Mouse (Mus musculus): Measurements from ENCODE around the gene Spats2l. TPM values are rescaled to one million over a fixed set of nuclear protein-coding genes. Genes with fewer than 3 reads are reported as not detected.

Gene Spats2l
- polyA plus RNA-seq, 1 experiment from 2014 or later = 10.3 TPM

DNA sequence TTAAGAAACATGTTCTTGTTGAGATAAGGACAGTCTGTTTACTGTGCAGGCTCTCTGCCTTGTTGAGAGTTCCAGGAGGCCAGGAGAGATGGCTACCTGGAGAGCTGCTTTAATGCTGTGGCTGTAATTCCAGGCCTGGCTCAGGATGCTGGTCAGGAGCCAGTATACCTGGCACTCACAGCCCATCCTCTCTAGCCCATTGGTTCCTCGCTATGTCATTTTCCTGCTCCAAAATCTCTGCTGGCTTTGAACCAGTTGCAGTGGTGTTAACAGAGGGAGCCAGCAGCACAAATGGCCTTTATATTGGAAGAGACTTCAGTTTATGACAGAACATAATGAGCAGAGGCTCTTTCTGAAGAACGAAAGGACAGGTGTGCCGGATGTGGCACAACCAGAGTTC lies 127.5 kb downstream of the Spats2l start:
- no peak overlapping the region for H3K9ac ChIP-seq
- H3K27ac ChIP-seq = no peak overlapping the region
- no peaks in the 10 kb centered on the region for H3K4me1 ChIP-seq (replicated peaks)
- ATAC-seq (ENCODE audit: low read depth) (no peak), DNase-seq (no peak)
- H3K4me2 ChIP-seq = no peak overlapping the region
- H3K9me3 ChIP-seq (replicated peaks) = no peaks in the 10 kb centered on the region
- H3K4me3 ChIP-seq (replicated peaks) = no peak overlapping the region
- no peaks in the 10 kb centered on the region for H3K27me3 ChIP-seq
- no peaks in the 10 kb centered on the region for H3K36me3 ChIP-seq
- 70% methylated on average over 3 of the region's 3 CpGs for WGBS (ENCODE audit: insufficient replicate concordance)

DNA sequence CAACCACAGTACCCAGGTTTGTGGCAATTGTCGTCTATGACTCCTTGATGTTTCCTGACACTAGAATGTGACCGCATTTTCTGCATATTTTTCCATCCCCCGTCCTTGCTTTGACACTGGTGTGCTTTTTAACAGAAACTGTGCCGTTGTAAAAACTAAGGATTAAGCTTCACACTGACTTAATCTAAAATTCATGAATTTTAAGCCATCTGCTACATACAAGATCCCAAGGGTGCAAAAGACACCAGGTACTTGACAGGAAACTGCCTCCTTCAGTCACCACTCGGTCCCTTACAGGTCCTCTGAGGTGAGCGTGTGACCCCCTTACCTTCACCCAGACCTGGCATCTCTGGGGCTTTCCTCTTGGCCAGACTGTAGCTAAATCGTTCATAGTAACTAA lies 129.8 kb downstream of the Spats2l start:
- no peaks in the 10 kb centered on the region for H3K36me3 ChIP-seq
- H3K4me2 ChIP-seq = no peak overlapping the region
- H3K9ac ChIP-seq = no peak overlapping the region
- no peak for ATAC-seq (ENCODE audit: low read depth)
- H3K4me1 ChIP-seq (replicated peaks) = no peaks in the 10 kb centered on the region
- WGBS (ENCODE audit: insufficient replicate concordance) = 64% methylated on average over 7 of the region's 7 CpGs
- no peak overlapping the region for H3K4me3 ChIP-seq (replicated peaks)
- DNase-seq = no peak
- H3K27ac ChIP-seq = no peak overlapping the region
- H3K27me3 ChIP-seq = no peaks in the 10 kb centered on the region
- no peaks in the 10 kb centered on the region for H3K9me3 ChIP-seq (replicated peaks)

DNA sequence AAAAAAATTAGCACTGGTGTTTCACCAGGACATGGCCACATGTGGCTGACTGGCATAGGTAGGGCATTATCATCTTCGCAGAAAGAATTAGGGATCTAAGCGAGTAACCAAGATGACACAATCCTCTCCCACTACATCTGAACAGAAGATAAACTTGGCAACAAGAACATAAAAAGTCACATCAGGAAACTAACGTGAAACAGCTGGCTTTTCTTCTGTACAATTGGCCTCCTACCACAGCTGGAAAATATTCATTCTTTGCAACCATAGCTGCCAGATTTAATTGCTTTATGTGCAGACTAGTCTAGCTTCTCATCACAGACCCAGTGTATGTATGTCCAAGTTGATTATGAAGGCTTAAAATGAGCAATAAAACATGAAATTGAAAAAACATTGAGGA lies 131.9 kb downstream of the Spats2l start:
- DNase-seq (no peak), ATAC-seq (ENCODE audit: low read depth) (no peak)
- WGBS (ENCODE audit: insufficient replicate concordance) = 56% methylated on average over 3 of the region's 3 CpGs
- no peaks in the 10 kb centered on the region for H3K36me3 ChIP-seq
- no peak overlapping the region for H3K27ac ChIP-seq
- no peaks in the 10 kb centered on the region for H3K27me3 ChIP-seq
- H3K9ac ChIP-seq = no peak overlapping the region
- no peak overlapping the region for H3K4me2 ChIP-seq
- H3K4me3 ChIP-seq (replicated peaks) = no peak overlapping the region
- H3K9me3 ChIP-seq (replicated peaks) = no peaks in the 10 kb centered on the region
- H3K4me1 ChIP-seq (replicated peaks) = no peaks in the 10 kb centered on the region

DNA sequence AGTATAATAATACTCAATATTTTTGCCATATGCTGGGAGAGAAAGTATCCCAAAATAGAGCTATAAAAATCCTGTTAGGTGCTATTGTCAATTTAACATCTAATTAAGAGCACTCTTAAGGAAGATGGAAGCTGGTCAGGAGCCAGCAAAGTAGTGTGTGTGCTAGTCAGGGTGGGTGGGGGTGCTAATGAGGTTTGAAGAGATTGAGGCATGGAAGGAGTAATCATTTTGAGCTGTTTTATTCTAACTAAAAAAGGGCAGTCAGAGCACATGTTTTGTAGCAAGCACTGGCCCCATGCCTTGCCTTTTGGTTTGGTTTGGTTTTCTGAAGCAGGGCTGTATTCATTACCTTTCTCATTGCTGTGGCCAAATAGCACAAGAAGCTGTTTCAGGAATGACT lies 132.3 kb downstream of the Spats2l start:
- no peaks in the 10 kb centered on the region for H3K4me1 ChIP-seq (replicated peaks)
- H3K9ac ChIP-seq = no peak overlapping the region
- DNase-seq = no peak
- no peak for ATAC-seq (ENCODE audit: low read depth)
- no peaks in the 10 kb centered on the region for H3K36me3 ChIP-seq
- no peaks in the 10 kb centered on the region for H3K9me3 ChIP-seq (replicated peaks)
- no peak overlapping the region for H3K4me3 ChIP-seq (replicated peaks)
- no peaks in the 10 kb centered on the region for H3K27me3 ChIP-seq
- H3K4me2 ChIP-seq = no peak overlapping the region
- no peak overlapping the region for H3K27ac ChIP-seq

DNA sequence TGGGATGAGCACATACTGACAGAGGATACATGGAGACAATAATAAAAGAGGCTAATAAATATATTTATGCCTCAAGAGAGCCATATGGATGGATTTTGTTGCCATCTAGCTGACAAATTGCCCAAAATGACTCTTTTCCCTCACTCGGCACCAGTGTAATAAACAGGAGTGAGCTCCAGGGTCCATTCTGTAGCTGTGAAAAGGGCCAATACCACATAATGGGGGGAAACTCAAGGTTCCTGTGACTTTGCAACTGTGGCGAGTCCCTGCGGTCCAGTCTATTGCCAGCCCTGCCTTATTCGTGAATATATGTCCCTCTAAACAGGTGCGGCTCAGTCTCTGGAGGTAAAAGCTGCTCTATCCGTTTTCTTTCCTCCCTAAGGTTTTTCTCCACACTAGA lies 137.6 kb downstream of the Spats2l start:
- no peak overlapping the region for H3K4me2 ChIP-seq
- H3K27ac ChIP-seq = no peak overlapping the region
- H3K9ac ChIP-seq = no peak overlapping the region
- 77% methylated on average over 6 of the region's 6 CpGs for WGBS (ENCODE audit: insufficient replicate concordance)
- no peaks in the 10 kb centered on the region for H3K9me3 ChIP-seq (replicated peaks)
- no peaks in the 10 kb centered on the region for H3K36me3 ChIP-seq
- ATAC-seq (ENCODE audit: low read depth) = no peak
- H3K27me3 ChIP-seq = no peaks in the 10 kb centered on the region
- no peaks in the 10 kb centered on the region for H3K4me1 ChIP-seq (replicated peaks)
- no peak for DNase-seq
- H3K4me3 ChIP-seq (replicated peaks) = no peak overlapping the region

DNA sequence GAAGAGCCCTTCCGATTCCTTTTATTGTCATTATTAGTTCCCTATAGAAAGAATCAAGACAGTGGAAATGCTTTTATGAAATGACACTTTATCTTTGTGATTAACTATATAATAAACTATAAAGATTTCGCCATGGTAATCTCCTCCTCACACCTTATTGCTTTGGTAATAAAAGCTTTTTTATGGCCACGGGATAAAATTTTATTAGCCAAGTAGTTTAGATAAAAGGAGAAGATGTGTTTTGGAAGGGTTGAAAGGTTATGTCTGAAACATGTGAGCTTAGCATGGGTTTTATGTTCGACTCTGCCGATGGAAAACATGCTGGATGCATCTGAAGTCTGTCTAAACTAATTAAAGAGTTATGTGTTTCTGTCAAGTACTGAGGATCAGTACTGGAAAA lies 143.4 kb downstream of the Spats2l start:
- no peak for ATAC-seq (ENCODE audit: low read depth)
- Histone ChIP-seq H3K27me3 (no peaks in the 10 kb centered on the region), H3K4me3 (replicated peaks) (no peak overlapping the region)

DNA sequence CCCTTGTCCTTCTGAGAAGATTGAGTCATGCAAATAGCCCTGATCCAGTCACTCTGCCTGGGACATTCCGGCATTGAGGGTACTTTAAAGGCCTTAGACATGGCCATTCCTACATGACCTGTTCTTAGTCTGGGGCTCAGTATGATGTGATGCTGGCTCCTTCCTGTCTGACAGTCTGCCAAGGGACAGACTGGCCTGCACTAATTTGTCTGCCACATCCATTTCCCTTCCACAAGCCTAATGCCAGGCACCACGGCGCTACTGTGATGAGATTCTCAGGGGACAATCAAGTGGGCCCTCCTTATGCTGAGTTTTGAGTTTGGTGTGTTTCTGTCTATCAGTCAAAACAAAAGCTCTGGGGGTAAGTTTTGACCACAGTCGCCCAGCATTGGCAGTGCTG lies 144.6 kb downstream of the Spats2l start:
- H3K9me3 ChIP-seq (replicated peaks) = no peaks in the 10 kb centered on the region
- H3K36me3 ChIP-seq = no peaks in the 10 kb centered on the region
- no peak overlapping the region for H3K9ac ChIP-seq
- H3K4me3 ChIP-seq (replicated peaks) = no peak overlapping the region
- H3K4me1 ChIP-seq (replicated peaks) = no peaks in the 10 kb centered on the region
- H3K27me3 ChIP-seq = no peaks in the 10 kb centered on the region
- ATAC-seq (ENCODE audit: low read depth) = no peak
- no peak overlapping the region for H3K4me2 ChIP-seq
- DNase-seq = no peak
- no peak overlapping the region for H3K27ac ChIP-seq
- 75% methylated on average over 4 of the region's 4 CpGs for WGBS (ENCODE audit: insufficient replicate concordance)

More for the DNA sequence above, 143.4 kb downstream of the Spats2l start:
- H3K36me3 ChIP-seq = no peaks in the 10 kb centered on the region
- no peaks in the 10 kb centered on the region for H3K9me3 ChIP-seq (replicated peaks)
- H3K4me1 ChIP-seq (replicated peaks) = no peaks in the 10 kb centered on the region
- H3K9ac ChIP-seq = no peak overlapping the region
- H3K27ac ChIP-seq = no peak overlapping the region
- no peak overlapping the region for H3K4me2 ChIP-seq
- DNase-seq = no peak
- WGBS (ENCODE audit: insufficient replicate concordance) = 61% methylated on average over 5 of the region's 5 CpGs

DNA sequence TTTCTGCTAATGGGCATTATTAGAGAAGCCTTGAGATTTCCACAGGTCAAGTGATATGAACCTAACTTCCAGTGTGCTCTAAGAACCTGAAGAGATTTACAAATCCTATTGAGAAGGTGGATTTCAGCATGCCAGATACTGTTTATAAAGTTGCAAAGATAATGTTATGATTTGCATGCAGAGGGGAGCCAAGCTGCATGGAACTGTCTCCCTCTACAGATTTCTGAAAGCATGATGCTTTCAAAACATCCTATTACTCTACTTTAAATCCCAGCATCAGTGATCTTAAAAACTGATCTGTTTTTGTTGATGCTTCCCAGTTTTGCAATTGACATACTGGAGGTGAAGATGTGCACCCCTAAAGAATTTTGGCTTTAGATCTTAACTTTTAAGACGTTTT lies 160.3 kb downstream of the Spats2l start:
- 0 out of 2 replicates have a peak, but pooled peaks cover 4% of the 10 kb centered on the region for H3K36me3 ChIP-seq
- no peak overlapping the region for H3K27ac ChIP-seq
- WGBS (ENCODE audit: insufficient replicate concordance) = 40% methylated on average over 1 of the region's 1 CpGs
- H3K9me3 ChIP-seq (replicated peaks) = no peaks in the 10 kb centered on the region
- H3K9ac ChIP-seq = no peak overlapping the region
- ATAC-seq (ENCODE audit: low read depth) = no peak
- no peaks in the 10 kb centered on the region for H3K27me3 ChIP-seq
- H3K4me3 ChIP-seq (replicated peaks) = no peak overlapping the region
- no peaks in the 10 kb centered on the region for H3K4me1 ChIP-seq (replicated peaks)
- no peak for DNase-seq
- no peak overlapping the region for H3K4me2 ChIP-seq

DNA sequence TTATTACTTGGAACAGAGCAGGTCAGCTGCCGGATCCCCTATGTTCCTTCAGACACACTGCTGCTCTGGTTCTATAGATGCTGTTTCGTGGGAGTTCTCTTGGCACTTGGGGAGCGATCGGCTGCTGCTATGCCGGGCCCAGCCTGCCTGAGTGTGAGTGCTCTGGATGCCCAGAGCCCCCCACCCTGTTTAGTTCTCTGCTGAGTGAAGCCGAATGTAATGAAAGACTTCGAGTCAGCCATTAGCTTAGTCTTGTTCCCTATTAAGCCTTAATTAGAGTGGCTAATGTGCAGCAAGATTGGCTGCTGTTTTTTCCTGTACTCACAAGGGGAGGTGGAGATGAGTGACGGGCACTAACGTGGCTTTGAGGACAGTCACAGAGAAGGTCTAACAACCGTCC lies 166.7 kb downstream of the Spats2l start:
- ATAC-seq (ENCODE audit: low read depth) (no peak), DNase-seq (no peak)
- no peak overlapping the region for H3K27ac ChIP-seq
- 72% methylated on average over 10 of the region's 10 CpGs for WGBS (ENCODE audit: insufficient replicate concordance)
- H3K4me2 ChIP-seq = no peak overlapping the region
- H3K4me1 ChIP-seq (replicated peaks) = no peaks in the 10 kb centered on the region
- H3K27me3 ChIP-seq = no peaks in the 10 kb centered on the region
- no peaks in the 10 kb centered on the region for H3K9me3 ChIP-seq (replicated peaks)
- no peak overlapping the region for H3K9ac ChIP-seq
- H3K36me3 ChIP-seq = 0 out of 2 replicates have a peak, but pooled peaks cover 8% of the 10 kb centered on the region
- no peak overlapping the region for H3K4me3 ChIP-seq (replicated peaks)

DNA sequence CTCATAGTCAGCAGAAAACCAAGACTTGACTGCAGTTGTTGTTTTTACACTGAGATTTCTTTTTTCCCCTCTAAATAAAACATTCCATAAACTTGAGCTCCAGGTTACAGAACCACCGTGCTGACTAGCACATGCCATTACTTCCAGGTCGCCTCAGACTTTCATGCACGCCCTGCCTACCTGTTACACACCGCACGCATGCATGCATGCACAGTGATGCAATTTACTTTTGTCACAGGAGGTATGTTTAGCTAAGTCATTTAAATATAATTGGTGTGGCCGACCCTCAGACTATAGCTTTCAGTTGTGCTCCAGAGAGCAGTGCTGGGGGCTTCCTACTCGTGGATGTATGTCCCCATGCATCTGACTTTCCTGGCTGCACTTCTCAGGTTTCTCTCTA lies 167.1 kb downstream of the Spats2l start:
- no peak overlapping the region for H3K27ac ChIP-seq
- 0 out of 2 replicates have a peak, but pooled peaks cover 8% of the 10 kb centered on the region for H3K36me3 ChIP-seq
- H3K4me1 ChIP-seq (replicated peaks) = no peaks in the 10 kb centered on the region
- H3K4me2 ChIP-seq = no peak overlapping the region
- WGBS (ENCODE audit: insufficient replicate concordance) = 69% methylated on average over 7 of the region's 7 CpGs
- no peak overlapping the region for H3K9ac ChIP-seq
- ATAC-seq (ENCODE audit: low read depth) = no peak
- no peaks in the 10 kb centered on the region for H3K27me3 ChIP-seq
- no peak overlapping the region for H3K4me3 ChIP-seq (replicated peaks)
- no peaks in the 10 kb centered on the region for H3K9me3 ChIP-seq (replicated peaks)
- no peak for DNase-seq

DNA sequence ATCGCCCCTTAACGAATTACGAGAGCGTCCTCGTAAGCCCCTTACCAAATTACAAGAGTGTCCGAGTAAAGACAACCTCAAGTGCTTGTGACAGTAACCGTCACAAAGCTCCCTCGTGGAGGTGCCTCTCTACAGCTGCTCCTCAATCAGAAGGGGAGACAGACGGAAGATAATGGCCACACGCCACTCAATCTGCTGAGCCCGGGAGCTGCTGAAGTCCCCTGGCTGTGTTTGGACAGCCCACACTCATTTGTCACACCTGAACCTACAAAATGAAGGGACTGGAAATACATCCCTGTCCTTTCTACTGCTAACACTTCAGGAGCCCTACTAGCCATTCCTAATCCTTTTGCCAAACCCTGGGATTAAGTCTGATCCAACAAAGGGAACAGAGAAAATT lies 167.8 kb downstream of the Spats2l start:
- Histone ChIP-seq H3K9ac (no peak overlapping the region), H3K9me3 (replicated peaks) (no peaks in the 10 kb centered on the region), H3K27ac (no peak overlapping the region), H3K4me1 (replicated peaks) (no peaks in the 10 kb centered on the region), H3K36me3 (0 out of 2 replicates have a peak, but pooled peaks cover 8% of the 10 kb centered on the region), H3K4me2 (no peak overlapping the region), H3K27me3 (no peaks in the 10 kb centered on the region), H3K4me3 (replicated peaks) (no peak overlapping the region)
- DNase-seq (no peak), ATAC-seq (ENCODE audit: low read depth) (no peak)
- WGBS (ENCODE audit: insufficient replicate concordance) = 61% methylated on average over 11 of the region's 11 CpGs

DNA sequence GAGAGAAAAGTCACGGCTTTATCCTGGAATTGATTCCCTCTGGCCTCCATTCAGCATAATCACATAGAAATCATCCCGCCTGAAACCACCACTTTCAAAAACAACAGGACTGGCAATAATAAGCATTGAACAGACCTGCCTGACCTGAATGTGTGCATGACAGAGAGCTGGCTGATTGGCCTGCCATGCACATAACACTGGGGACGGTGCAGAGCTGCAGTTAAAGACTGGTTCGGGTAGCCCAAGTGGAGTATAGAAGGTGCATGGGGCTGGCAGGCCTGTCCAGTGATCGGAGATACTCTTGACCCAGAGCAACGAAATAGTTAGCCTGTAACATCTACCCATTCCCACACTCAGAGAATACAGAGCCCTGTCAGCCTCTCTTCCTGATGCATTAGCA lies 168.3 kb downstream of the Spats2l start:
- WGBS (ENCODE audit: insufficient replicate concordance) = 65% methylated on average over 6 of the region's 6 CpGs
- Histone ChIP-seq H3K4me1 (replicated peaks) (no peaks in the 10 kb centered on the region), H3K4me2 (no peak overlapping the region), H3K9ac (no peak overlapping the region), H3K9me3 (replicated peaks) (no peaks in the 10 kb centered on the region), H3K27ac (no peak overlapping the region), H3K4me3 (replicated peaks) (no peak overlapping the region), H3K36me3 (0 out of 2 replicates have a peak, but pooled peaks cover 8% of the 10 kb centered on the region), H3K27me3 (no peaks in the 10 kb centered on the region)
- DNase-seq (no peak), ATAC-seq (ENCODE audit: low read depth) (no peak)
